Mouse (Mus musculus): ENCODE measurements around the gene Sox6.
A peak's percentile ranks its signal among the peaks of the same experiment; 100 is the strongest.

Gene Sox6

DNA sequence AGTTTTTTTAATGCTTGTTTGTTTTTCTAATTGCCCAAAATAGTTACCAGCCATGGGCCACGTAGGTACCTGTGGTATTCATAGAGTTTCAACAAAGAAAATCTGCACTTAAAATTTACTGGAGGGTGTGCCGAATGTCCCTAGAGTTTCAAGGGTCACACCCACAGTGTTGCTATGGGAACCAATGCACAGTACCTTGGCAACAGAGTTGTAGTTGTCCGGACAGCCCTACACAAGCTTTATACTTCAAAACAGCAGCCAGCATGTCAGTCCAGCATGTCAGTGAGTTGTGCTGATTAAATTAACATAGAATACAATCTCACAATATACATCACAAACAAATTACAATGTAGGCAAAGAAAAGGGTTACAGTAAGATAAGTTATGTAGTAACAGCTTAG is 567.1 kb downstream of the Sox6 start:
- DNase-seq, result no peak

DNA sequence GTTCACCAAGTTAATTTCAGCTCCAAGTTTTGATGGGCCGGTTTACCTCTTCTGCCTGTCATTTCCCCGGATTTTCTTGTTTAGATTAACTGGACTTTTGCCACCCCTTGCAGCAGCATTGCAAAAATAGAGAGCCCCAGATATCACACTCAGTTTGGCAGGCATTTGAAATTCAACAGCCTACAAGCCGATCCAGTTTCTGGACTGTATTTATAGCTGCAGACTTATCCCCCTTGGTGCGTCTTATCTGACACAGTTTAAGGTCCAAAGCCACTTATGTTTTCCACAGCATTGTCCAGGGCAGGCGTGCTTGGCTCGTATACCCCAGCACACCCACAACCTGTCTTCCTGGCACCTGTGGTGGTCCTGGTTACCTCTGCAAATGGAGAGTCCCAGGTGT is 571.8 kb downstream of the Sox6 start:
- no peak for DNase-seq

DNA sequence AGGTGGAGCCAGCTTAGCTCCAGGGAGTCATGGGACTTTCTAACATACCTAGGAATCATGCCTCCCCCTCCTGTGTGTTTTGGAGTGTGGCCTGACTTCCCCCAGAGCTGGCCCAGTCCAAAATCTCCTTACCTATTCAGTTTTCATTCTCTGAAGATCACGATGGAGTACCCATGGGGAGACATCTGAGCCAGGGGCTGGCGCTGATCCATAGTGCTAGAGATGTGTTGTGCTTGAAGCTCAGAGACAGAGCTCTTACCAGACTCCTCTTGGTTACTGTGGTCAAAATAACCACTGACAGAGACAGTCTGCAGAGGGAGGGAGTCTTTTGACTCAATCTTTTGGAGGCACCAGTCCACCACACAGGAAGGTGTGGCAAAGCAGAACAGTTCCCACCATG is 575.2 kb downstream of the Sox6 start:
- no peak for DNase-seq

DNA sequence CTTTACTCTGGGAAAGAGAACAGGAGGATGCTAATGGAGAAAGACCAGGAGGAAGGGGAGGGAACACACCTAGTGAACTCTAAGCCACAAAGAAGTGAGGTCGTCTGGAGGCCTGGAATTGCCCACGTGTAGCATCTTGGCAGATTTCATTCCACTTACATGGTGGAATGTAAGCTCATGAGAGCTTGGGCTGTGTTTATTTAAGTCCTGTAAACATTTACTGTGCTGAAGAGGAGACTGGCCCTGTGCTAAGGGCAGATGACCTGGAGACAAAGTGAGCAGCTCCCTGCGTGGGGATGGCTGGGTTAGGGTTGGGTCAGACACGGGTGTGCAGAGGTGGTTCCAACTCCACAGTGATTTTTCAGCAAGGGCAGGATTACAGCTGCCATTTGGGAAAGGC is 576.3 kb downstream of the Sox6 start:
- DNase-seq, result no peak

DNA sequence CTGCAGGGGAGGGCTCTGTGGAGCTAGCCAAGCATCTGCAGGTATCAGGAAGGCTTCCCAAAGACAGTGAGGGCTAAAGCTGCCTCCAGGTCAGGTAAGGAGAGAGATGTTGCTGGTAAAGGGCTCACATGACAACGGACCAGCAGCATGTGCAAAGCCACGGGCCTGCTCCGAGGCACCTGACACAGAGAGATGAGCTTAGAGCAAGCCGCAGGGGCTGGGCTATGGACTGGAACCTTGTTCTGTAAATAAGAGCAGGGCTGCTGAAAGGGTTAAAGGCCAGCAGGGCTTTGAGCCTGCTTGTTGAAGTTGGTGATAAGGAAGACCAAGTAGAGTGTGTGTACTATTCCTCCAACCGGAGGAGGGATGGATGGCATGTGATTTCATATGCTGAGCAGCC is 583.6 kb downstream of the Sox6 start:
- no peak for DNase-seq

DNA sequence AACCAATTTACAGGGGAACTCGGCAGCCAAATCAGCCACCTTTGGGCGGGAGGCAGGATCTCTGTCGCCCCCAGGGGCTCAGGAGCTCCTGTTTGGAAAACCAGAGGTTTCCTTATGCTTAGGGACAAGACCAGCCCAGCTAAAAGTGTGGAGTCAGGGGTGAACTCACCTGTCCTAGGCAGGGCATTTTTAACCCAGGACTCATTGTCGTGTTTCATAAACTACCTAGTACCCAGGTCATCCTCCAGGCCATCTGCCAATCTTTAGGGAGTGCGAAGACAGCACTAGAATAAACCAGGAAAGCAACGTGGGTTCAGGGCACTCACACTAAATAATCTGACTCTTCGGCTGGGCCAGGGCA is 584.9 kb downstream of the Sox6 start:
- DNase-seq, result no peak

DNA sequence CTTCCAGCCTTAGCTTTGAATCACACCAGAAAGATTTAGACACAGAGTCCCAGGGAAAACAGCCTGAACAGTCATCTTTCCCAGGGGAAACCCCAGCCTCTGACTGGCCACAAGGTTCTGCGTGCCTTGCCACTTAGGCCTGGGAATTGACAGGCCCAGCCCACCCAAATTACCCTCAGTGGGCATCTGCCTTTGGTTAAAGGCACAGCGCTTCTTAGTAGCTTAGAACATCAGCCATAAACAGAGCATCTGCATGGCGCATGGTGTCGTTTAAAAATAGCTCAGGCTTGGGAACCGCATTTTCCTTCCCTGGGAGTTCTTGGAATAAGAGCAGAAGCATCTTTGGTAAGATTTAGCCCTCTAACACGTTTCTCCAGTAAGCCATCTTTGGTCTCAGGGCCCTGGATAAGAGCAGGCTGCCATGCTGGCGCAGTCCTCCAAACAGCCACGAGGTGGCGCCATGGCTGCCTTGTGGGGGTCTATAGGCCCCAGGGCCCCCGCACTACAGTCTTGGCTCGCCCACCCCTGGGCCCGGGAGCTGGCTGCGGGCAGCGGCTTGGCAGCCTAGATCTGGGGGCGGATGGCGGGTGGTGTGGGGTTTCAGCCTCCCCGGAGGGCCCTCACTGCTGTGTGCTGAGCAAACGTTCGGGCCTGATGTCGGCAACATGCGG is 585.4 kb downstream of the Sox6 start:
- no peak for DNase-seq

DNA sequence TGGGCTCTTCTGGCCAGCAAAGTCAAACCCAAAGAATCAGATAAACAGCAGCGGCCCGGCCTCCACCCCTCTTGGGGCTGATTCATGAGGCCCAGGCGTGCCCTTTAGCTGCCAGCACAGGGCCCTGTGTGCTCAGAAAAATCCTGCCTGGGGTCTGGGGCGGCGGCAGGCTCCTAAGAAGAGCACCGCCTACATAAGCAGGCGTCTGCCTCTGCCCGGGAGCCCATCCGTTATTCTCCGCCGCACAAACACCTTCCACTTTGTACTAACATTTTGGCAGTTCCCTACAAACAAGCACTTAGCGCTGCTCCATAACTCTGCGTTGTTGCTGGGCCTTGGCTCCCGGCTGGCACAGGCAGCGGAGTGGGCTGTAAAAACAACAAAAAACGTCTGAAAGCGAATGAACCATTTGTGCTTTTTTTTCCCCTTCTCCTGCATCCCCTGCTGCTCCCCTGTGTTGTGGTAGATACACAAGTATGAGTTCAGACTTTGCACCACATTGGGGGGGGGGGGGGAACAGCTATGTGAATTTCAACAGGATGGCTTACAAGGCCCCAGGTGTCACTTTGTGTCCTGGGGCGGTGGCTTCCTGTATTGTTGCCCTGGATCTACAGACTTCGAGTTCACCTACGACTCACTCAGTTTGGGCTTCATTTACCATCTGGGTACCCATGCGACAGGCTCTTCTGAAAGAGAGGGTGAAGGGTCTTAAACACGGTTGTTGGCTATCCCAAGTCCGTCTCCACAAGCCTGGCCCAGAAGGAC is 588.0 kb downstream of the Sox6 start:
- DNase-seq, result no peak

DNA sequence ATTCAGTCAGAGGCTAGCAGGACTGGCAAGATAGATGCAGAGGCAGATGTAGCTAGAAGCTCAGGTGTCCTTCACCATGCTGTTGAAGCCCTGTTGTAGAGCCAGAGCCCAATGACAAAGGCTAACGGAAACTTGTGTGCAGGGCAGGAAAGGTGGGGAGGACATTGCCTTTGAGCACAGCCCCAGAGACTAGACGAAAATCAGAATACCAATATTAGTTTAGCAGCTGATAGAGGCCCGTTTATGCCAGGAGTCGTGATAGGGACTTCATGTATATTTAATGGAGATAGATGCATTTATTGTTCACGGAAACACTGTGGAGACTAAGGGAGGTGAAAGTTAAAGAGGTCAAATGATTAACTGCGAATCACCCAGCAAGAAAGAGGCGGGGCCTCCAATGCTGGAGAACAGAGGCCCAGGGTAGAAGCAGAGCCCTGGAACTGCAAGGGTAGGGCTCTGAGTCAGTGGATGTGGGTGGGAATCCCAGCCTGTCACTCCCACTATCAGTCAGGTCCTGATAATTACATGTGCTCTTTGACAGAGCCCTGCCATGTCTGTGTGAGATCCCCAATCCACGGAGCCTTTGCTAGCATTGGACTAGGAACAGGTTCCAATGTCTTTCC is 590.1 kb downstream of the Sox6 start:
- no peak for DNase-seq

DNA sequence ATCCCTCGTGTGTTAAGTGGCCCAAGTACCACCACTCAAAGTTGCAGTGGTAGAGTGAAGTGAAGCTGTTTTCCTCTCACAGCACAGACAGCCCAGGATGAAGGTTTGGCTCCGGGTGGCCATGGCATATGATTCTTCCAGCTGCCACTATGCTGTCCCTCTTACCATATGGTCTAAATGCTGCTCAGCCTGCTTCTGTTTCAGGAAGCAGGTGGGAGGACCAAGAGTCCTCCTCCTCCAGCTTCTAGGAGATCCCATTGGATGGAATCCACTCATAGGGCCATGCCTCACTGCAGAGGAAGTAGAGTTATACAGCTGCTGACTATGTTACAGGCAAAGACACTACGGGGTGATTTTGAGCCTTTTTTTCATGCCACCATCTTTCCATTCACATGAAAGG is 591.5 kb downstream of the Sox6 start:
- no peak for DNase-seq

DNA sequence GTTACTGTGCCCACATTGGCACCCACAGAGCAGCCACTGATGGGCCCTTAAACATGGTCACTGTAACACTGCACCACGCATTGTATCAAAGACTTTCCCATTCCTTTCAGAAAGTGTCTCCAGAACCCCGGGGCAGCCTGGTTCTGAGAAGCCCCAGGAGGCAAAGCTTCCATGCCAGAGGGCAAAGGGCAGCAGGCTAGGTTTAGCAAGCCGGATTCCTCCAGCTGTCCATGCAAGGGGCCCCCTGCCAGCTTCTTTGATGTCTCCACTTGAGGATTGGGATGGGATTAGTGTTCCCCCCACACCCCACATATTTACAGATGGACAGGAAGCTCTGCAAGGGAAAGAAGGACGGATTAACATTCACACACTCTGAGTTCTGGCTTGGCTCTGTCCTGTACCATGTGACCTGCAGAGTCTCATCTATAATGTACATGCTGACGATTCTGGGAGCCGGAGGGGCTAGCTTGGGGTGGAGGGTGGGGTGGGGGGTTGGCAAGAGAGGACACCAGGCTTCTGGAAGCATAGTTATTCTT is 592.0 kb downstream of the Sox6 start:
- peak; percentile 35 for DNase-seq

DNA sequence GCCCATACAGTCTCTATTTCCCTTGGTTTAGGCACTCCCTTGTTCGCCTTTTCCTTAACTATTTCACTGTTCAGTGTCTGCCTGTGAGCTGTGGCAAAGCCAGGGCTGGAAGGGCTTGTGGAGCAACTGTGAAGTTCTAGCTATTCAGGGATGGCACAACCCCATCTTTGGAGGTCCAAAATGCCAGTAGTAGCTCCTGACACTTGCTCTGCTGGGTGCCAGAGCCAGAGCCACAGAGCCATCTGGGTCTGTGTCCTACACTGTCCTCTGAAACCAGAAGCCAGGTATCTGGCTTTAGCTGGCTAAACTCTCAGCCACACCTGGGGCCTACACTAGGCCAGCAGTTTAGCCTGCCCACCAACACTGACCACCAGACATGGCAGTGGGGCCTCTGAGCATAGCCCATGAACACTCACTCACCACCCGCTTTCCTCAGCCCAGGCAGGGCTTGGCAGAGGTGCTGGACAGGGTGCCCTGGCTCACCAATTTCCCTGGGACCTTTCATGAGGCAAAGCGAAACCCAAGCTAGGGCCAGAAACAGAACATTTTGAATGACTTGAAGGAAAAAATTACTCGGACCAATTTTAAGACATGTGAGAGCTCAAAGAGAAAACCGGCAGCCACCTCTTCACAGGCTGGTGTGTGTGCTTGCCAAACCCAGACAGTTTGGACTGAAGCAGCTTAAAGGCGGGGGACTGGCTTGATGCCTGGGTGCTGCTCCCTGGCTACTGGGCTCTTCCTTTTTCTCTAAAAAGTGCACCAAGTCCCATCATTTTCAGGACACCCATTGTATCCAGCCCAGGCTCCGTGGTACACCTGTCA is 612.2 kb downstream of the Sox6 start:
- no peak for DNase-seq

DNA sequence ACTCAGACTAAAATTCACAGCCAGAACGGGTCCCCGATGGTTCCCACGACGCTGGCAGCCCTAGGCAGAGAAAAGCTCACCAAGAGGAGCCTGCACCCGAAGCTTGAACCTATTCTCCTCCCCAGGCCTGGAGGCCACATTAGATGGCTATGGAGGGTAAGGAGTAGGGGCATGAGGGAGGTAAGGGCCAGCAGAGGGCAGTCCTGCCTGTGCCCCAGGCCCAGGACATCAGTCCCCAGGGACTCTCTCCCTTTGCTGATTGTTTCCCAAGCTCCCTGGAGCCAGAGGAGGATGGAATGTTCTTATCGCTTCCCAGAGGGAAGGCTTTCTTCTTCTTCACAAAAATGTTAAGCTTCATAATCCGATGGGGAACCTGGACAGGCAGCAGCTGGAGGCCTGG is 615.8 kb downstream of the Sox6 start:
- DNase-seq, result no peak

DNA sequence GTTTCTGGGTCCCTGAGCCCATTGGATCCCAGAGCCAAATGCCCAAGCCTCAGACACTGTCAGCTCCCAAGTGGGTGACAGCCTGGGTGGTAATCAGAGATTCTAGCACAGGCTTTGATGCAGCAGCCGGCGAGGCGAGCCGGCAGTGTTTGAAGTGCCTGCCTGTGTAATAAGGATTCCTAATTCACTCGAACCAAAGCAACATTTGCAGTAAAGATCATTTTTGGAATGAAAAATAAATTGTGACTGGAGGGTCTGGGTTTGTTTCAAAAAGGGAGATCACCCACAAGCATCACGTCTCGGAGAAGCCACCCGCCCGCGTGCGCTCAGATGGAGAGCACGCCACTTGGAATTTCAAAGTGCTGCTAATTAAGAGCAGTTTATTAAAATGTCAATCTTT is 617.6 kb downstream of the Sox6 start:
- no peak for DNase-seq
